Mouse (Mus musculus) c-Kit-positive CD71-negative TER-119-negative erythroid progenitor cells, embryonic 14.5 days (primary cell): ENCODE data around the gene Nsun6.

Source experiments
- DNase-seq: peaks from one replicate; pipeline ENCODE4 v3.0.0-alpha.2; 2013; ENCODE audit warnings: low read depth

Gene Nsun6

DNA sequence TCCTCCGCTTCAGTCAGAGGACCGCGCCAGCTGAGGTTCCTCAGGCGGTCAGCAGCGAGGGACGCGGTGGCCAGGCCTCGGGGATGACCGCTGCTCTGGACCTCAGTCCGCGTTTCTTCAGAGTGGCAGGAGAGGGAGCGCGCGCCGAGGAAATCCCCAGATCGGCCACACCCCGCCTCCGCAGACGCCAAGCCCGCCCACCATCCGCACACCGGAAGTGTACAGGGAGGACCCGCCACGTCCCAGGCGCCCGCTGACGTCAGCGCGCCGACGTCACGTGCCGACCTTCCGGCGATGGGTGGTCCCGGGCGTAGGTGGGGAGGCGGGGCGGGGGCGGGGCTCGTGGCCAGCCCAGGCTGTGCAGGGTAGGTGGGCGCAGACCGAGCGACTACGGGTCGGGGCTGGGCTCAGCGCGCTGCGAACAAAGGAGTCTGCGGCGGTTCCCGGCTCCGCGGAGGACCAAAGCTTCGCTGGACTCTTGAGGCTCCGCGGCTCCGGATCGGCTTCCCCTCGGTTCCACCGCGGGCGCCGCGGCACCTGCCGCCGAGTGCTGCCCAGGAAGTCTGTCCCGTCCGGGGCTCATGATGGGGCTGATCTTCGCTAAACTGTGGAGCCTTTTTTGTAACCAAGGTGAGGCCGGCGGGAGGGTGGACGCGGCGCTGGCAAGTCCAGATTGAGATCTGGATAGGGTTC is at the start of gene Nsun6:
TSS of gene Nsun6 (minus strand) at position 125 of the 693 bp plus-strand sequence.
- DNase-seq = peak; percentile 87

DNA sequence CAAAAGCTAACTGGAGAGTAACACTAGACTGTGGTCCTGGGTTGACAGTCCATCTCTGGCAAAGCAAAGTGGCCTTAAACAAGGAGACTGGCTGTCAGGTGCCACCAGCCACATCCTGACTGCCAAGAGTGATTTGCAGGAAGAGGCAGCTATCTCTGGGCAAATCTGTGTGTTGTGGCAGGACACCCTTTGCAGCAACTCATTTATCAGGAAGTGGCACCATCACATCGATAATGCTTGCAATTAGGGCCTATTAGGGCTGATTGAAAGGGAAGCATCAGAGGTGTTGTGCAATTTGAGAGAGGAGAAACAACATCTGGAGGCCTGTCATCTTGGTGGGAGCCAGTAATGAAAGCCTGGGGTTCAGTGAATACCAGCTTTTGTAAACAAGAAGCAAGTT is 49.5 kb upstream of the Nsun6 start:
- DNase-seq = no peak

DNA sequence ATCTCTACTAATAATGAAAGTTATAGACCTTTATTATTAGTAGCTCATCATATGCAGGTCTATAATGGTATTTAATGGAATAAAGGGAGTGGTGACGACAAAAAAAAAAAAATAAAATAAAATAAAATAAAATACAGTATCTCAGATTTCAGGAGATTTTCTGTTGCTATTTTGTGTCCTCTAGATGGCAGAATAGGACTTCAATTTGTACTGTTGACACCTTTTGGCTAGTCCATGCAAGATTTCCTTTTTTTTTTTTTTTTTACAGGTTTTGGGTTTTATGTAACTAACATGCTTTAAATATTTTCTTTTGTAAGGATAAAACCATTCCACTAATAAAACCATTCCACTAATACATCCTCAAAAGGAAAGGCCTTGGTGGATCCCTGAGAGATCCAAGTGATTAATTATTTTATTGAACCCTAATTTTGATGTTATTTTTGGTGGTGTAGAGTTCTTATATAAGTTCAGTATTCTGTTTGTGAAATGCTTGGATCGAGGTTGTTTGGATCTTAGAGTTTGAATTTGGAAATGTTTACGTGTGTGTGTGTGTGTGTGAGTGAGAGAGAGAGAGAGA is 41.7 kb upstream of the Nsun6 start:
- no peak for DNase-seq

DNA sequence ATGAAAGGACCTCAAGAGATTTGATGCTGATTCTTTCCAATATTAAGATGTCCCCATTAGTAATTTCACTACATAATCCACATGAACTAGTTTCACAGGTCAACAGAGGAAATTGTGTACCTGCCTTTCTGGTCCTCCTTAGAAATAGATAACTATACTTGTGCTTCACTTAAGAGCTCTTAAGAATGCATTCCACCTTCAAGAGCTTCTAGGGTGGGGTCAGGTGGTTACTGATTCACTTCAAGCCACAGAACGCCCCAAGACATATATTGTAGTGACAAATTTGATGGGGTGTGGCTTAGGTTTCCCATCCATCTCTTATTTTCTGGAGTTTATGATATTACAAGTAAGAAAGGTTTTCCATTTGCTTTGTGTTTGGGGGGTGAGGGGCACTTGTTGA is 32.4 kb upstream of the Nsun6 start:
- no peak for DNase-seq

DNA sequence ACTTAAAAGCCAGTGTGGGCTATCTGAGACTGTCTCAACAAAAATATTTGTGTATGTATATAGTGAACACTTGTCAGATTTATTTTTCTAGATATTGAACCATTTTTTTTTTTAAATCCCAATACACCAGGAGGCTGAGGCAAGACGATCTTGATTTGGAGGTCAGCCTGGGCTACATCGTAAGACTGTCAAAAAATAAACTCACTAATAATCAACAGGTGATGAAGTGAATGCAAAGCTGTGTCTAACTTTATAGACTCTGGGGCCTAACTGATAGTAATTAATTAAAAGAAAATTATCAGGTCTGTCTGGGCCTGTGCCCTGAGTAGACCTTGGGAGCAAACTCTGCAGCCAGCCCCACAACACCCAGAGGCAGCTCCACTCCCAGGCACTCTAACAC is 28.8 kb upstream of the Nsun6 start:
- DNase-seq = no peak

DNA sequence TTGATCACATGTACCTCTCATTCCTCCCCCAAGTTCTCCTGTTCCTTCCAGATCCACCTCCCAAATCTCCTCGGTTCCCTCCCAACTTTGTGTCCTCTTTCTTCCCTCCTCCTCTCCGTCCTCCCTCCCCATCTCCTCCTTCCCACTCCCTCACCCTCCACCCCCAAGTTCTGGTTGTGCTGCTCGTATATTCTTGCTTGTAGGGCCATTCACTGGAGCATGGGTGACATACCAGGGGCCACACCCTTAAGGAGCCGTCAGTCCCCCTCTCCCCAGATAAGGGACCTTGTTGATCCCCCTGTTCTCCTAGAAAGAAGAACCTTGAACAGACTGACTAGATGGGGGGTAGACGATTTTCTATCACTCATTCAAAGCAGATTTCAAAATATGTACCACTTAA is 12.2 kb upstream of the Nsun6 start:
- no peak for DNase-seq

DNA sequence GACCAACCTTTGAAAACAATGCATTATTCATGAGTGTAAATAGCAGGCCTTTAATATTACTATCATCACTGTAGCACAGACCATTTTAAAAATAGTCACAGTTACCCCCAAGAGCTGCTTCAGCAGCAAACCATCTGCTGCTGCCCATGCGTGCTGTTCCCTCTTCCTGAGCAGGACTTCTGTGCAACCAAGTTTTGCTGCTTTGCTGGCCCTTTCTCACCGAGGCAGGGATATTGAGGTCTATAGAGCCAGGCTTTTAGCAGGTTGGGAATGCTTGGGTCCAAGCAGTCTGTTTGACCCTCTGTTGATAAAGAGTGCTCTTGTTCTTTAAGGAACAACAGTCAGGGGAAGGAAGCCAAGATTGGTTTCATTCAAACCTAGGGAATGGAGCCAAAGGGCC is 10.6 kb upstream of the Nsun6 start:
- no peak for DNase-seq

DNA sequence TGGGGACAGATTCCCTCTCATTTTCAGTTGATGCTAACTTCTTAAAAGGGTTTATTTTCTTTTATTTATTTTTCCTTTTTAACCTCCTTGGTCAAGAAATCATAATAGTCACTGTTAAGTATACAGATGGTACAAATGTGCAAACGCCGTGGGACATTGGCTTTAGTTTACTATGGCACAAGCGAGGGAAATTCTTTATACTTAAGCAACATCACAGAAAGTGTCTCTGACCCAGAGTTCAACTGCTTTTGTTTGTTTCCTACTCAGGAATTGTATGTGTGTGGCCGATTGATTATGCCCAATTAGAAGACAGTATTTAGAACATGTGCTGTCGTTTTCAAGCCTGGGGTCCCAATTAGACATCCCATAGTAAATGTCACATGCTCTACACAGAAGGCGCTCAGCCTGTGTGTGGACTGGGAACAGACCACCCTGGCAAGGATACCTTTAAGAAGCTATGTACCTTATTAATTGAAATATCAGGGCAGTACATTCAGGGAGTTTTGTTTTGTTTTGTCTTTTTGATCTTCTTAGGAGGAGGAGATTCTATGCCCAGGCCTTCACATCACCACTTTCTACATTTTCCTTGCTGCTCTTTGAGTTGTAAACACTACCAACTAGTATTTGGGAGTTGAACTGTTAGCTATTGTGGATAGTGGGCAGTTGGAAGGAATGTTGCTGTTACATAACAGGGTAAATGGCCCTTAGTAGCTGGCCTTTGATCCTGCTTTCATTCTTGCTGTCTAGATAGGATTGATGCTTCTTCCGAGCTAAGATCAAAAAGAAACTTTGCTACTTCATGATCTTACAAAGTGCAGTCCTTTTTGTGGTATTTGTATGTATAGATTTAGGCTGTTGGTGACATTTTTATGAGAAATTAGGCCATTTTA is 9.8 kb upstream of the Nsun6 start:
- DNase-seq = no peak

DNA sequence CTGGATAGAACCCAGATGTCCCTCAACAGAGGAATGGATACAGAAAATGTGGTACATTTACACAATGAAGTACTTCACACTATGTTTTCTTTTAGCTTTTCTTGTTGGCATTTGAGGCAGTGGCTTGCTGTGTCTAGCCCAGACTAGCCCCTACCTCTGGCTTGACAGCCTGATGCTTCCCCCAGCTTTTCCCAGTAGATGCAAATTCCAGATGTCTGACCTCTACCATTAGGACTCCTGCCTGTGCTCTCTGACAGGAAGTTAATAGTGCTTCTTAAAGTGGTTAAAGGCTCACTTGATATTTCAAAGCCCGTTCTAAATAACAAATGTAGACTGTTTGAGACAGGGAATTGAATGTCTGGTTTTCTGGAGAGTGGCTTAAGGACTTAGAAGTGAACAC is 8.9 kb upstream of the Nsun6 start:
- no peak for DNase-seq

DNA sequence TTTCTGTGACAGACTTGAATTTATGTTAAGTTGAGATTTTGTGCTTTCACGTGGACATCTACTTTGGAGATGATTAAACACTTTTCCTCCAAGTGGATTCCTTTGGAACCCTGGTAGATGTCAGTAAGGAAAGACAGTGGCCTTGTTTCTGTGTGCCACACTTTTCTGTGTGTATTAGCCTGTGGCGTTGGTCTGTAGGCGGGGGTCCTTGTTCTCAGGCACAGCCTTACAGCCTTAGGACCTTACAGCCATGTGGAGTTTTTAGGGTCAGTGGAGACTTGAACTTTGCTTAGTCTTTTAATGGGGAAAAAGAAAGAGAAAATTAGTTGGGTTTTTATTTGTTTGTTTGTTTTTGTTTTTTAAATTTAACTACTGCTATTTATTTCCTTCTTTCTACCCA is 6.0 kb upstream of the Nsun6 start:
- no peak for DNase-seq

DNA sequence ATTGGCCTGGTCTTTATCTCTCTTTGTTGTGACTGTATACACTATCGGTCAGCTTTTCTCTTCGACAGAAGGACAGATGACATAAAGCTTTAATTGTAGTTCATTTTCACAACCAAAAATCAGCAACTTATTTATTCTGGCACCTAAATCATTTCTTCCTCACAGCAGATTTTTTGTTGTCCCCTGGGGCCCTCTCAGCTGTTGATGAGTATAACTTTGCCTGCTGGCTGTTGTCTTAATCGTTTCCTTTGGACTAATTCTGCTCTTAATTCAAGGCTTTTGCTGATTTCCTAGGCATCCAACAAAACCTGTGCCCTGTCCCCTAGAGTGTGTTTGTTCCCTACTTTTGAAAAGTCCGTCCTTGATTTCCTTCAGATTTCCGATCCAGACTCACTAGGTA is 3.4 kb upstream of the Nsun6 start:
- DNase-seq = no peak

DNA sequence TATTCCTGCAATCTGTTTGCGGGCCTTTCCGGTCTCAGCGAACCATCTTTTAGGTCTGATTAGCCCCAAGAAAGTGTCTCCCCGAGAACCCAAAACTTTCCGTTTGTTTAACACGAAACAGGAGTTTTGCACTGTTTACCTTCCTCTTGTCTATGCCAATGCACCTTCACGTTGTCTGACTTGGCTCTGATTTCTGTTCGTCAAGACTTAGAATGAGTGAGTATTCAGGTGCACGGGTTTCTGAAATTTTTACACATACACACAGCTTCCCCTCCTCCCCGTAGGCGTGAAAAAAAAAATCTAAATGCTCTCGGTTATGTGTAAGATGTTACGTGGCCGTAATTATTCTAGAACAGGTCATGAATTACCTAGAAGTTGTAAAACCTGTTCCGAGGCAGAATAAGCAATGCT is 877 bp upstream of the Nsun6 start:
- DNase-seq = no peak

DNA sequence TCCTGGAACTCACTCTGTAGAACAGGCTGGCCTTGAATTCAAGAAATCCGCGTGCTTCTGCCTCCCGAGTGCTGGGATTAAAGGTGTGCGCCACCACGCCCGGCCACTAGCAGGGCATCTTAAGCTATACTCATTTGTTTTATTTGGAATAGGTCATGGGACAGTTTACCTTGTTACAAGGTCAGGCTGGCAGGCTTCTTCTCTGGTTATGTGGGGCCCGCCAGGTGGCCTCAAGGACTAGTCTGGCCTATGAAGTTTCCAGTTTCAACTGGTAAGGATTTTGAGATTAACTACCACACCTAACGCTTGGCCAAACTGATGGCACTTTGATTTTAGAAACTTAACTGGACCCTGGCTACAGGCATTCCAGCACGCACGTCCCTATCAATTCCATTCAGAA is 373 bp downstream of the Nsun6 start:
- no peak for DNase-seq

DNA sequence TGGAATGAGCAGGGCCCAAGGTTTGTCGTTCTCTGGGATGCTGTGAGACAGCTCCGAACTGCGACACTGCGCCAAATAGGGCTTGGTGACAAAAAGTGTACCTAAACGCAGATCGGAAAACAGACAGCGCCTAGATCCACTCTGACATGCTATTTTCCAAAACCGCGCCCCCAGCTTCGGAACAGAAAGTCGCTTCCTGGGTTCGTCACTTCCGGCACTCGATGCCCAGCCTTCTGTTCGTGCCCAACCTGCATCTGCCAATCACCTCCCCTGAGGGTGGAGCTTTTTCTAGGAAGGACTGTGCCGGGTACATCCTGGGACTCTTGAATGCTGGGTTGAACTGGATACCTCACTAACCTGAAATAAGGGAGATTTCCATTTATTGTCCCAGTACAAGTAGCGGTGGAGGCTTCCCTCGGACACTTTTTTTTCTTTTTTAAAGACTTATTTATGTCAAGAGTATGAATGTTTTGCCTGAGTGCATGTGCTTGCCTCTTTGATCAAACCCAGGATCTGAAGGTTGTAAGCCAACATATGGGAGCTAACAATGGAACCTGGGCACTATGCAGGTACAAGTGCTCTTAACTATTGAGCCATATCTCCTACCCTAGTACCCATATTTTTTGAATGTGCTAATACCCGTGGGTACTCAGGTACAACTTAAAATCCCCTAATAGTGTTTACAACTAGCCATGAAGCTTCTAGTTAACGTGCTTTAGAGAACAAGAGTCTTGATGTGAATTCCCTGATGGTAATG is 5.6 kb downstream of the Nsun6 start, which contains the start of gene Arl5b:
TSS of gene Arl5b (plus strand) at position 279 of the 757 bp plus-strand sequence.
- peak; percentile 88 for DNase-seq

DNA sequence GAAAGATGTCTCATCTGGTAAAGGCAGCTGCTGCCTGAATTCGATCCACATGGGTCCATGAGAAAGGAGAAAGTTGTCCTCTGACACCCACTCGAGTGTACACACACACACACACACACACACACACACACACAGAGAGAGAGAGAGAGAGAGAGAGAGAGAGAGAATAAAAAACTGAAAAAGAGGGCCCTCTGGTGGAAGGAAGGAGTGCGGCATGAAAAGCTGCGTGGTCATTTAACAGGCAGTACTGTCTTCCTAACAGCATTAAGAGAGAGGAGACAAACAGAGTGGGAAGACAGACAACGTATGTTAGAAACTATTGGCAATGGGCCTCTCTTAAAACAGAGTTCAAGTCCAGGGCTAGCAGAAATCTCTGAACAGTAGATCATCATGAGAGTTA is 14.5 kb downstream of the Nsun6 start:
- no peak for DNase-seq

DNA sequence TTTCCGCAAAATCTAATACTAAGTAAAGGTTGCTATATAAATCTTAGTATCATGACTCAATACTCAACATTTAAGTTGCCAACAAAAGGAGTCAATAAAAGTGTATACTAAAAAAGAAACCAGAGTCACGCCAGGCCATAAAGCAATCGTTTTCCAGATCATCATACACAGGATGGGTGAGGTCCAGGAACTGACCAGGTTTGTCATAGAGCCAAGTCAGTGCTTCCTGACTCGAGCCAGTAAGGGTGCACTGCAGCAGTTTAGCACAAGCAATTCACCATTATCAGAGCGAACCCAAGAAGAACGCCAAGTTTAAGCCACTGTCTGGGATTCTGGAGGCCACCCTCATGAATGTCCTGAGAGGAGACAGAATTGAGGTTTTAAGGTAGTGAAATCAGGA is 16.2 kb downstream of the Nsun6 start:
- no peak for DNase-seq

DNA sequence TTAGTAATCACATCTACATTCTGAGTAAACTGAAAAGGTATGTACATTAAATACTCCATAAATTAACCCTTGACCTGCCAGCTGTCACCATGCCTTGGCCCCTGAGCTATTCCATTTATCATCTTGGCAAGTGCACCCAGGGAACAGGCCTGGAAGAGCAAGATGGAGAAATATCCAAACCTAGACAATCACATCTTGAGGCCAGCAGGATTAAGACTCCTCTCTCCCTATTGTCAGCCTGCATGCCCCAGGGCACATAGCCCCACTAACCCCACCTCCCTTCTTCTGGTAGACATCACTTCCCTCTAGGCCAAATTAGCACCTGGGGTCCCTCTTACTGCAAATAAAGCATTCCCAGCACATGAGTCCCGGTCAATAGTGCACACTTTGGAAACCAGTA is 27.1 kb downstream of the Nsun6 start:
- DNase-seq = no peak

DNA sequence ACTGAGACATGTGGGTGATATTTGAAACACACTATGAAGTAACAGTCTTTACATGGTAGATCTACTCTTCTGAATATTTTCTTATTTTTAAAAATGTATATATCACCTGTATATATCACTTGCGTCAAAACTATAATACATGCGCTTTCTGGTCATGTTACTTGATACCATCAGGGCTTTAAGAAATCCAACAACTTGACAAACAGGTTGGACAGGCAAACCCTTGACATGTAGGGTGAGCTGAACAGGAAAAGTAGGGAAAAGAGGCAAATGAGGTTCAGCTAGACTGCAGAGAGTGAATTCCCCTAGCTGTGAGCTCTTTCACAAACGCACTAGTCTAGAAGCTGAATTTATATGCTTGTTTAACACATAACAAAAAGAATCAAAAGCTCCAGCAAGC is 28.1 kb downstream of the Nsun6 start:
- no peak for DNase-seq

DNA sequence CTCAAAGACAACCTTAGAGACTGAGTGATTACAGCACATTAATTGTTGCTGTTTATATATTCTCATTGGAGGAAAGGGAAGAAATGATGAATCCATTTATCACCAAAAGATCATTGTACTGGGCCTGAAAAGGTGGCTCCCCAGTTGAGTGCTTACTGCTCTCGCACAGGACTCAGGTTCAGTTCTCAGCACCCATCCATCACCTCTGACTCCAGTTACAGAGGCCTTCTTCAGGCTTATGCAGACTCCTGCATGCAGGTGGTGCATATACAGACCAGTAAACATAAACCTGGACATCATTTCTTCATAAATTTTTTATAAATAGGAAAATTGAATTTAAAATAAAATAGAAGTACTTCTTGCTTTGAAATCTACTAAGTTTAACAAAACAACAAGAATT is 46.8 kb downstream of the Nsun6 start:
- DNase-seq = no peak

DNA sequence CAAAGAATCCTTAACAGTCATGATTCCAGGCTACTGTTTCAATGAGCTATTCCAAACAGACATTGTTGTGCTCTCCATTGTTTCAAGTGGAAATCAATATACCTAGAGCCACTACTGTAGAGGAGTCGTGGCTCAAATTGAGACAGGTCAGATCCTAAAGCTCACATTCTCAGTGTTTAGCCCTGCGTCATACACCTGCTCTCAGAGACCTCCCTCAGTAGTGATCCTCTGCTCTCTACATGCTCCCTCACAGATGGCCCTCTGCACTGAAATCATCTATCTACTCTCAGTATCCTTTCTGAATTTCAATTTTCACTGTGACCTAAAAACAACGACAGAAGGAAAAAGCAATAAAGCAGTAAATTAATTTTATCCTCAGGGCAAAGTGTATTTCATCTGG is 47.3 kb downstream of the Nsun6 start:
- no peak for DNase-seq

DNA sequence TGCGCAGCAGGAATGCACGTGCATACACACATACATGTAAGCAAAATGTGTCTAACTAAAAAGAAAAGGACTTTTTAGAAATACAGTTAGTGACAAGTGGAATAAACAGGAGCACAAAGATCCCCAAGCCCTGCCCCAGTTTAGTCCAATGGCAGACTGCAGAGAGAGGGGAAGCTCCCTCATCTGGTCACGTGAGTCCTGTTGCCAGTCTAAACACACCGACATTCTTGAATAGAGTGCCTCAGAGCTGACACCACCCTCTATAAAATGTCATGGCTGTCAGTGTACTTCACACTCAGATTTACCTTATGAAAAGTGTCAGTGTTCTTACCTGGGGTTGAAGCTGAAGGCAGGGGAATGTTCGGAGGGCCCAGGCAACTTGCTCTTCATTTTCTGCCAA is 57.0 kb downstream of the Nsun6 start:
- DNase-seq = no peak

DNA sequence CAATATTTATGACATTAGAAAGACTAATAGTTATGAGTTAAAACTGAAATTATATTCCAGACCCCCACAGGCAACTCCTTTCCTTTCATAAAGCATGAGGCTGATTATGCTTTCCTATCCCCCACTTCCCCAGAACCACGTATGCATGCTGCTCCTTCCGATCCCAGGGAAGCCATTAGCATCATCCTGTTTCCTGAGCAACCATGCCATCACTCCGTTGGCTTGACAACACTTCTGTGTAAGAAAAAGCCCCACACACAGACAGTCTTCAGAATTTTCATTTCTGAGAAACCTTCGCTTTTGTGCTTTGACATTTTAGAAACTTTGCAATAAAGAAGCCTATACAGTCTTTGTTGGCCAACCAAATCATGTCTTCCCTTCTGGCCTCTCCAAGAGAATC is 58.8 kb downstream of the Nsun6 start:
- no peak for DNase-seq
